11 mouse cellular contexts compared by ENCODE assay signal in genomic region chr6:91590806-91591571, GRCm38 (mm10).
A peak's percentile ranks its signal among the peaks of the same experiment; 100 is the strongest.
DNase-seq lines count a peak whose midpoint lies in the region; ATAC-seq lines count a peak whose summit lies in the region.
"Had no signal": no experiment of that assay in that cellular context is flagged by ENCODE, and none has a peak within 500 bp of the region (broad histone marks: within the 10 kb centered on the region; RNA-seq: fewer than 3 reads in every experiment).

No protein-coding gene starts in this region.

- 50% methylated on average over 8 of the region's 8 CpGs for WGBS in hindbrain, embryonic 10.5 days
- WGBS in hindbrain, embryonic 13.5 days = 50% methylated on average over 8 of the region's 8 CpGs
- 41% methylated on average over 8 of the region's 8 CpGs for WGBS in embryonic facial prominence, embryonic 14.5 days
- 43% methylated on average over 8 of the region's 8 CpGs for WGBS in intestine, embryonic 16.5 days

- H3K27ac ChIP-seq in hindbrain, embryonic 10.5 days = peak overlapping the region; percentile 73
- no peak overlapping the region for H3K27ac ChIP-seq in hindbrain, embryonic 13.5 days
- H3K27ac ChIP-seq in embryonic facial prominence, embryonic 14.5 days (replicated peaks; ENCODE audit: low read depth, low read length) = peak overlapping the region; percentile 33; the same call in 1 of the 2 replicates
- no peak overlapping the region for H3K27ac ChIP-seq in intestine, embryonic 16.5 days (ENCODE audit: low read length)
- H3K27ac ChIP-seq: embryonic facial prominence, embryonic 12.5 days; liver, embryonic 13.5 days; stomach, embryonic 15.5 days had no signal

- ATAC-seq in hindbrain, embryonic 13.5 days (ENCODE audit: low FRiP score) = no peak
- peak; percentile 63 for ATAC-seq in embryonic facial prominence, embryonic 14.5 days (ENCODE audit: low read depth)
- 0 out of 2 replicates have a peak, but pooled peaks have one; percentile 22 for ATAC-seq in intestine, embryonic 16.5 days

- no peak for DNase-seq in hindbrain, embryonic 10.5 days (ENCODE audit: low spot score)
- DNase-seq in embryonic facial prominence, embryonic 14.5 days (ENCODE audit: low spot score) = peak; percentile 50
- peak; percentile 60 for DNase-seq in lung, postnatal 25 days (ENCODE audit: low spot score)
- DNase-seq in left cerebral cortex, adult 9 months (ENCODE audit: low spot score in 2 of 2) = no peak
- DNase-seq in thymus, postnatal 14 days = no peak
- DNase-seq in left cerebral cortex, postnatal 4 days = no peak
- DNase-seq: liver, embryonic 13.5 days had no signal

- intact Hi-C loops in left cerebral cortex, postnatal 4 days (cut with DNase I) = no loop called here

- no peaks in the 10 kb centered on the region for H3K9me3 ChIP-seq in hindbrain, embryonic 10.5 days
- no peaks in the 10 kb centered on the region for H3K9me3 ChIP-seq in hindbrain, embryonic 13.5 days
- H3K9me3 ChIP-seq in embryonic facial prominence, embryonic 14.5 days (ENCODE audit: control insufficient read depth, low read length) = no peaks in the 10 kb centered on the region
- H3K9me3 ChIP-seq in intestine, embryonic 16.5 days (ENCODE audit: control insufficient read depth, low read length) = no peaks in the 10 kb centered on the region
- H3K9me3 ChIP-seq: embryonic facial prominence, embryonic 12.5 days; liver, embryonic 13.5 days; stomach, embryonic 15.5 days had no signal

- no peak overlapping the region for H3K9ac ChIP-seq in hindbrain, embryonic 13.5 days
- 0 out of 2 replicates have a peak overlapping the region, but pooled peaks have one; percentile 6 for H3K9ac ChIP-seq in embryonic facial prominence, embryonic 14.5 days (ENCODE audit: low read depth, low read length)
- H3K9ac ChIP-seq in intestine, embryonic 16.5 days (ENCODE audit: low read depth, low read length) = no peak overlapping the region
- H3K9ac ChIP-seq: embryonic facial prominence, embryonic 12.5 days; liver, embryonic 13.5 days; stomach, embryonic 15.5 days had no signal

- H3K4me2 ChIP-seq in hindbrain, embryonic 13.5 days = no peak overlapping the region
- H3K4me2 ChIP-seq in embryonic facial prominence, embryonic 14.5 days (ENCODE audit: low read depth, low read length) = no peak overlapping the region
- H3K4me2 ChIP-seq in intestine, embryonic 16.5 days (ENCODE audit: low read depth, low read length) = no peak overlapping the region
- H3K4me2 ChIP-seq: embryonic facial prominence, embryonic 12.5 days; liver, embryonic 13.5 days; stomach, embryonic 15.5 days had no signal

- no peak overlapping the region for H3K4me3 ChIP-seq in hindbrain, embryonic 10.5 days
- no peak overlapping the region for H3K4me3 ChIP-seq in hindbrain, embryonic 13.5 days
- H3K4me3 ChIP-seq in embryonic facial prominence, embryonic 14.5 days (ENCODE audit: low read depth, low read length) = no peak overlapping the region
- no peak overlapping the region for H3K4me3 ChIP-seq in intestine, embryonic 16.5 days (ENCODE audit: low read length)
- H3K4me3 ChIP-seq: embryonic facial prominence, embryonic 12.5 days; liver, embryonic 13.5 days; stomach, embryonic 15.5 days had no signal

- H3K4me1 ChIP-seq in hindbrain, embryonic 10.5 days (replicated peaks) = peaks cover 27% of the 10 kb centered on the region
- H3K4me1 ChIP-seq in hindbrain, embryonic 13.5 days (replicated peaks) = peaks cover 9% of the 10 kb centered on the region; the same call in 1 of the 2 replicates
- H3K4me1 ChIP-seq in embryonic facial prominence, embryonic 14.5 days (ENCODE audit: control insufficient read depth, insufficient read depth, low read length) = peaks cover 15% of the 10 kb centered on the region
- peaks cover 9% of the 10 kb centered on the region; the same call in 1 of the 2 replicates for H3K4me1 ChIP-seq in intestine, embryonic 16.5 days (ENCODE audit: control insufficient read depth, insufficient read depth, low read length)

- H3K36me3 ChIP-seq in hindbrain, embryonic 10.5 days = no peaks in the 10 kb centered on the region
- H3K36me3 ChIP-seq in hindbrain, embryonic 13.5 days = no peaks in the 10 kb centered on the region
- no peaks in the 10 kb centered on the region for H3K36me3 ChIP-seq in embryonic facial prominence, embryonic 14.5 days (ENCODE audit: control insufficient read depth, insufficient read depth, low read length)
- no peaks in the 10 kb centered on the region for H3K36me3 ChIP-seq in intestine, embryonic 16.5 days (ENCODE audit: control insufficient read depth, insufficient read depth, low read length)
- H3K36me3 ChIP-seq: embryonic facial prominence, embryonic 12.5 days; liver, embryonic 13.5 days; stomach, embryonic 15.5 days had no signal

- H3K27me3 ChIP-seq in hindbrain, embryonic 10.5 days (ENCODE audit: insufficient read depth, poor library complexity, severe bottlenecking) = no peaks in the 10 kb centered on the region
- H3K27me3 ChIP-seq in hindbrain, embryonic 13.5 days = no peaks in the 10 kb centered on the region
- no peaks in the 10 kb centered on the region for H3K27me3 ChIP-seq in embryonic facial prominence, embryonic 14.5 days (replicated peaks; ENCODE audit: control insufficient read depth, insufficient read depth, low read length)
- H3K27me3 ChIP-seq in intestine, embryonic 16.5 days (replicated peaks; ENCODE audit: control insufficient read depth, insufficient read depth, low read length) = no peaks in the 10 kb centered on the region
- H3K27me3 ChIP-seq: embryonic facial prominence, embryonic 12.5 days; liver, embryonic 13.5 days; stomach, embryonic 15.5 days had no signal

Comparison
In these comparisons a context has a peak if more than half of its experiments do, and no peak if none do; other contexts are left out.
1. H3K27ac ChIP-seq: peak in hindbrain, embryonic 10.5 days (single experiment) and embryonic facial prominence, embryonic 14.5 days (single experiment); none in hindbrain, embryonic 13.5 days (single experiment) and intestine, embryonic 16.5 days (single experiment).
2. DNase-seq: peak in embryonic facial prominence, embryonic 14.5 days (single experiment) and lung, postnatal 25 days (single experiment); none in hindbrain, embryonic 10.5 days (single experiment), left cerebral cortex, adult 9 months (0 of 2), thymus, postnatal 14 days (single experiment) and left cerebral cortex, postnatal 4 days (single experiment).